10 mouse cellular contexts compared by ENCODE assay signal in the genomic region with DNA sequence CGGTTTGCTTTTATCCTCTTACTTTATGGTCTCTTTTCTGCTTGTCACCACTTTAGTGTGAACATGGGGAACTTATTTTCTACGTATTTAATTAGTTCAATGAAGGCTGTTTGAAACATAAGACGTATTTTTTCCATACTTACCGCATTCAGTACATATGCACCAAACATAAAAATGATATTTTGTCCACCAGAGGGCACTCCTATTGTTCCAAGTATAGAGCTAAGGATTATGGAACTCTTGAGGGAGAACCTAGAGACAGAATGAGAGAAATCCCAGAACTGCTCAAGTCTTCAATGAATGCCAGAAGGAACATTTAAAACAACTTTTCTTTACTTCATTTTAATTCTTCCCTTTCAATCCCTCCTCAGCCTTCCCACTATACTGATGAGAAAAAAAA.
DNase-seq lines count a peak whose midpoint lies in the region; TF ChIP-seq lines count a peak whose summit lies in the region.
"Had no signal": no experiment of that assay in that cellular context is flagged by ENCODE, and none has a peak within 500 bp of the region (broad histone marks: within the 10 kb centered on the region; RNA-seq: fewer than 3 reads in every experiment).

No protein-coding gene starts in this region.

- intact Hi-C loops in gastrocnemius, postnatal 14 days (cut with DNase I; ENCODE audit: low total_unique reads), result loop anchor here (5.0 kb wide), 1 partner anchor 815 kb away; no protein-coding TSS in a partner anchor

- no peaks in the 10 kb centered on the region for H3K27me3 ChIP-seq in kidney, adult 2 months (replicated peaks; ENCODE audit: control insufficient read depth, insufficient read depth, low read length)
- H3K27me3 ChIP-seq: kidney, embryonic 15.5 days had no signal

- H3K27ac ChIP-seq in kidney, adult 2 months (ENCODE audit: insufficient read depth, low read depth, low read length), result no peak overlapping the region
- H3K27ac ChIP-seq: heart, embryonic 10.5 days; kidney, embryonic 15.5 days; liver, embryonic 14.5 days had no signal

- no peaks in the 10 kb centered on the region for H3K4me1 ChIP-seq in kidney, adult 2 months (ENCODE audit: control insufficient read depth, insufficient read depth, low read length)
- H3K4me1 ChIP-seq: heart, embryonic 10.5 days; kidney, embryonic 15.5 days had no signal

- no peak for TF ChIP-seq CTCF in kidney, adult 2 months (conservative IDR thresholded peaks at IDR 0.05; ENCODE audit: insufficient read depth, insufficient read length, low read depth, low read length)

- TF ChIP-seq POLR2A in kidney, adult 2 months (IDR thresholded peaks at IDR 0.05; ENCODE audit: low read depth, low read length), result no peak

- peak; percentile 19 for DNase-seq in kidney, adult 2 months
- DNase-seq in kidney, adult 8-10 months, result no peak
- DNase-seq in ovary, postnatal 14 days (ENCODE audit: low spot score), result peak; percentile 3
- DNase-seq in ovary, adult 18-20 months (ENCODE audit: low spot score), result no peak
- peak; percentile 23 to 73 for DNase-seq in cerebellum, postnatal 10 days
- DNase-seq in spleen, postnatal 10 days (ENCODE audit: low spot score in 2 of 2), result no peak
- DNase-seq in gastrocnemius, postnatal 14 days, result no peak

- no peak overlapping the region for H3K4me3 ChIP-seq in kidney, adult 2 months (ENCODE audit: insufficient read depth, low read depth, low read length)
- H3K4me3 ChIP-seq: heart, embryonic 10.5 days; kidney, embryonic 15.5 days had no signal

- 66% methylated on average over 4 of the region's 4 CpGs for WGBS in kidney, adult 2 months

- H3K36me3 ChIP-seq in kidney, adult 2 months (ENCODE audit: control insufficient read depth, insufficient read depth, low read length), result no peaks in the 10 kb centered on the region
- H3K36me3 ChIP-seq: heart, embryonic 10.5 days; kidney, embryonic 15.5 days had no signal

Comparison
In these comparisons a context has a peak if more than half of its experiments do, and no peak if none do; other contexts are left out.
1. DNase-seq: peak in kidney, adult 2 months (single experiment), ovary, postnatal 14 days (single experiment) and cerebellum, postnatal 10 days (2 of 2); none in kidney, adult 8-10 months (0 of 2), ovary, adult 18-20 months (single experiment), spleen, postnatal 10 days (0 of 2) and gastrocnemius, postnatal 14 days (single experiment).